Mouse (Mus musculus): ENCODE measurements at regions not wholly inside any gene's neighbourhood (a gene's known extent, or its start where the extent isn't known, plus 50 kb on each side); places are given as distances from the start of the nearest gene placed in this dataset.

- DNase-seq (ENCODE audit: low spot score): no peak
Observed at GRCm38 (mm10) chr13:101555371-101555874, 212.6 kb downstream of the Pik3r1 start.

GRCm38 (mm10) chr13:101553131-101553549 lies 214.9 kb downstream of the Pik3r1 start:
- DNase-seq (ENCODE audit: low spot score): no peak

GRCm38 (mm10) chr13:101552451-101552850 lies 215.6 kb downstream of the Pik3r1 start:
- DNase-seq (ENCODE audit: low spot score): no peak

GRCm38 (mm10) chr13:101551068-101551467 lies 216.9 kb downstream of the Pik3r1 start:
- no peak for DNase-seq (ENCODE audit: low spot score)

GRCm38 (mm10) chr13:101550526-101550925 lies 217.5 kb downstream of the Pik3r1 start:
- DNase-seq (ENCODE audit: low spot score): no peak

- DNase-seq (ENCODE audit: low spot score): no peak
Observed at GRCm38 (mm10) chr13:101547887-101548286, 220.1 kb downstream of the Pik3r1 start.

- no peak for DNase-seq (ENCODE audit: low spot score)
Observed at GRCm38 (mm10) chr13:101547365-101547764, 220.7 kb downstream of the Pik3r1 start.

- no peak for DNase-seq (ENCODE audit: low spot score)
Observed at GRCm38 (mm10) chr13:101545344-101546181, 222.5 kb downstream of the Pik3r1 start.

GRCm38 (mm10) chr13:101540391-101541191 lies 227.4 kb downstream of the Pik3r1 start:
- no peak for DNase-seq (ENCODE audit: low spot score)

GRCm38 (mm10) chr13:101538110-101538509 lies 229.9 kb downstream of the Pik3r1 start:
- no peak for DNase-seq (ENCODE audit: low spot score)

GRCm38 (mm10) chr13:101536019-101536418 lies 232.0 kb downstream of the Pik3r1 start:
- no peak for DNase-seq (ENCODE audit: low spot score)

- no peak for DNase-seq (ENCODE audit: low spot score)
Observed at GRCm38 (mm10) chr13:101535331-101535866, 232.6 kb downstream of the Pik3r1 start.

- no peak for DNase-seq (ENCODE audit: low spot score)
Observed at GRCm38 (mm10) chr13:101534490-101534889, 233.5 kb downstream of the Pik3r1 start.

- no peak for DNase-seq (ENCODE audit: low spot score)
Observed at GRCm38 (mm10) chr13:101532913-101533312, 235.1 kb downstream of the Pik3r1 start.

- no peak for DNase-seq (ENCODE audit: low spot score)
Observed at GRCm38 (mm10) chr13:101527691-101528090, 240.3 kb downstream of the Pik3r1 start.

- no peak for DNase-seq (ENCODE audit: low spot score)
Observed at GRCm38 (mm10) chr13:101524781-101525180, 243.2 kb downstream of the Pik3r1 start.

- no peak for DNase-seq (ENCODE audit: low spot score)
Observed at GRCm38 (mm10) chr13:101524223-101524622, 243.8 kb downstream of the Pik3r1 start.

- DNase-seq (ENCODE audit: low spot score): no peak
Observed at GRCm38 (mm10) chr13:101523492-101523891, 244.5 kb downstream of the Pik3r1 start.

GRCm38 (mm10) chr13:101522597-101522996 lies 245.4 kb downstream of the Pik3r1 start:
- DNase-seq (ENCODE audit: low spot score): no peak

- no peak for DNase-seq (ENCODE audit: low spot score)
Observed at GRCm38 (mm10) chr13:101513354-101513753, 254.7 kb downstream of the Pik3r1 start.

GRCm38 (mm10) chr13:101509946-101510345 lies 258.1 kb downstream of the Pik3r1 start:
- no peak for DNase-seq (ENCODE audit: low spot score)

GRCm38 (mm10) chr13:101508331-101508730 lies 259.7 kb downstream of the Pik3r1 start:
- DNase-seq (ENCODE audit: low spot score): no peak

- no peak for DNase-seq (ENCODE audit: low spot score)
Observed at GRCm38 (mm10) chr13:101506696-101507095, 261.3 kb downstream of the Pik3r1 start.
